ENCODE assay signal across 18 mouse cellular contexts in the genomic region with DNA sequence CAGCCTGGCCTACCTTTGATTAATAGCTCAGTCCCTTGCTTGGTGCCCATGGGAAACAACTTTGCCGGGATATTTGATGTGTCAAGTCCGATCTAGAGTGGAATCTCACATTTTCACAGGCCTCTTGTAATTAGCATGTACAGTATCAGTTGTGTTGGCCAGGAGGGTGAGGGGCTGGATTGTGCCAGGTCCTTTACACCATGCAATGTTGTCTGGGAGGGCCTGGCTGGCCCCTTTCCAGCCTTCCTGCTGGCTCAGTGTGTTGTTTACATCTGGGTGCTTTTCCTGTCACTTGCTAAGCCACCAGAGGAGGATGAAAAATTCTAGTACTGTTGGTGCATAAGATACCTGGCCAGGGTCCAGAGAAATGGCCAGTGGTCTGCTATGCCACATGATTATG. TPM values are rescaled to one million over a fixed set of nuclear protein-coding genes. Genes with fewer than 3 reads are reported as not detected.
DNase-seq lines count a peak whose midpoint lies in the region; ATAC-seq lines count a peak whose summit lies in the region.
"Had no signal": no experiment of that assay in that cellular context is flagged by ENCODE, and none has a peak within 500 bp of the region (broad histone marks: within the 10 kb centered on the region; RNA-seq: fewer than 3 reads in every experiment).

No protein-coding gene starts in this region.

- H3K27ac ChIP-seq in forebrain, embryonic 14.5 days (ENCODE audit: low read depth, low read length): no peak overlapping the region
- H3K27ac ChIP-seq in forebrain, embryonic 10.5 days: no peak overlapping the region
- no peak overlapping the region for H3K27ac ChIP-seq in hindbrain, embryonic 14.5 days
- H3K27ac ChIP-seq in hindbrain, embryonic 10.5 days: no peak overlapping the region
- H3K27ac ChIP-seq: macrophage had no signal

- no peak; the same call in 1 of the 2 replicates for ATAC-seq in forebrain, embryonic 14.5 days
- no peak for ATAC-seq in hindbrain, embryonic 14.5 days (ENCODE audit: low FRiP score)
- no peak for ATAC-seq in megakaryocyte, adult 5-6 weeks (ENCODE audit: poor library complexity, severe bottlenecking)

- H3K27me3 ChIP-seq in forebrain, embryonic 14.5 days (replicated peaks; ENCODE audit: control insufficient read depth, insufficient read depth, low read length): no peaks in the 10 kb centered on the region
- H3K27me3 ChIP-seq in forebrain, embryonic 10.5 days (ENCODE audit: poor library complexity, severe bottlenecking): no peaks in the 10 kb centered on the region
- no peaks in the 10 kb centered on the region for H3K27me3 ChIP-seq in hindbrain, embryonic 14.5 days (ENCODE audit: control insufficient read depth, insufficient read depth, low read length)
- H3K27me3 ChIP-seq in hindbrain, embryonic 10.5 days (ENCODE audit: insufficient read depth, poor library complexity, severe bottlenecking): no peaks in the 10 kb centered on the region

- H3K9ac ChIP-seq in forebrain, embryonic 14.5 days (ENCODE audit: low read length): no peak overlapping the region
- H3K9ac ChIP-seq in hindbrain, embryonic 14.5 days: no peak overlapping the region

- 58% methylated on average over 2 of the region's 2 CpGs for WGBS in forebrain, embryonic 14.5 days
- WGBS in forebrain, embryonic 10.5 days: 91% methylated on average over 2 of the region's 2 CpGs
- 63% methylated on average over 2 of the region's 2 CpGs for WGBS in hindbrain, embryonic 14.5 days
- WGBS in hindbrain, embryonic 10.5 days: 87% methylated on average over 2 of the region's 2 CpGs

- H3K4me3 ChIP-seq in forebrain, embryonic 14.5 days (ENCODE audit: low read depth, low read length): no peak overlapping the region
- no peak overlapping the region for H3K4me3 ChIP-seq in forebrain, embryonic 10.5 days
- no peak overlapping the region for H3K4me3 ChIP-seq in hindbrain, embryonic 14.5 days (replicated peaks; ENCODE audit: low read length)
- H3K4me3 ChIP-seq in hindbrain, embryonic 10.5 days: no peak overlapping the region

- H3K4me2 ChIP-seq in forebrain, embryonic 14.5 days (ENCODE audit: low read length): no peak overlapping the region
- no peak overlapping the region for H3K4me2 ChIP-seq in hindbrain, embryonic 14.5 days (replicated peaks)

- H3K9me3 ChIP-seq in forebrain, embryonic 14.5 days (replicated peaks; ENCODE audit: control insufficient read depth, low read length): no peaks in the 10 kb centered on the region
- H3K9me3 ChIP-seq in forebrain, embryonic 10.5 days: no peaks in the 10 kb centered on the region
- no peaks in the 10 kb centered on the region for H3K9me3 ChIP-seq in hindbrain, embryonic 14.5 days (ENCODE audit: control insufficient read depth, low read length)
- H3K9me3 ChIP-seq in hindbrain, embryonic 10.5 days: no peaks in the 10 kb centered on the region
- H3K9me3 ChIP-seq: G1E had no signal

- H3K36me3 ChIP-seq in forebrain, embryonic 14.5 days (ENCODE audit: control insufficient read depth, insufficient read depth, low read length): no peaks in the 10 kb centered on the region
- H3K36me3 ChIP-seq in forebrain, embryonic 10.5 days (replicated peaks): no peaks in the 10 kb centered on the region
- H3K36me3 ChIP-seq in hindbrain, embryonic 14.5 days (replicated peaks; ENCODE audit: control insufficient read depth, insufficient read depth): no peaks in the 10 kb centered on the region
- no peaks in the 10 kb centered on the region for H3K36me3 ChIP-seq in hindbrain, embryonic 10.5 days
- H3K36me3 ChIP-seq: G1E had no signal

- peak; percentile 50 for DNase-seq in forebrain, embryonic 14.5 days (ENCODE audit: low spot score)
- DNase-seq in forebrain, embryonic 10.5 days (ENCODE audit: extremely low spot score, low spot score): no peak
- DNase-seq in hindbrain, embryonic 14.5 days (ENCODE audit: low spot score): peak; percentile 30
- DNase-seq in hindbrain, embryonic 10.5 days (ENCODE audit: low spot score): no peak
- DNase-seq in right cerebral cortex, postnatal 10 days (ENCODE audit: low spot score in 2 of 2): peak; percentile 29 to 33
- DNase-seq in right cerebral cortex, adult 18-20 months: no peak
- no peak for DNase-seq in retina, postnatal 1 day
- DNase-seq: cerebellum, adult 11-12 months; gastrocnemius, postnatal 10 days; kidney, postnatal 36 days; right cerebral cortex, postnatal 25 days; thymus, postnatal 25 days had no signal

- H3K4me1 ChIP-seq in forebrain, embryonic 14.5 days (ENCODE audit: control insufficient read depth, insufficient read depth, low read length): no peaks in the 10 kb centered on the region
- H3K4me1 ChIP-seq in forebrain, embryonic 10.5 days: no peaks in the 10 kb centered on the region
- no peaks in the 10 kb centered on the region for H3K4me1 ChIP-seq in hindbrain, embryonic 14.5 days (replicated peaks; ENCODE audit: control insufficient read depth, insufficient read depth, low read length)
- H3K4me1 ChIP-seq in hindbrain, embryonic 10.5 days (replicated peaks): no peaks in the 10 kb centered on the region

RNA-seq across cellular contexts. Expression of gene Alkal2, which starts 19.8 kb away (rescaled TPM):
- polyA plus RNA-seq in forebrain, embryonic 14.5 days (2014; fragmentation: Nextera tagmentation; extraction: Ambion mirVana): 0.16 TPM in 1 of 2 replicates, not detected in the other
- polyA plus RNA-seq in forebrain, embryonic 10.5 days (2016; fragmentation: Nextera tagmentation; extraction: Ambion mirVana): 3.2 and 5.0 TPM in 2 replicates
- 0.56 and 0.83 TPM in 2 replicates for polyA plus RNA-seq in hindbrain, embryonic 14.5 days (2014; fragmentation: Nextera tagmentation; extraction: Ambion mirVana)
- polyA plus RNA-seq in hindbrain, embryonic 10.5 days (2016; fragmentation: Nextera tagmentation; extraction: Ambion mirVana): 1.2 and 2.0 TPM in 2 replicates
- total RNA-seq in megakaryocyte, adult 5-6 weeks (2015): not detected in 2 replicates
- total RNA-seq in megakaryocyte, adult 5-6 weeks (2017): not detected in 2 replicates
- total RNA-seq: G1E; monocyte, adult 5-6 weeks; neutrophil, adult 5-6 weeks had no signal
- polyA plus RNA-seq: C2C12, G1E, macrophage had no signal

RNA-seq across cellular contexts. Expression of gene Acp1, which starts 47.0 kb away (rescaled TPM):
- 151 and 178 TPM in 2 replicates for polyA plus RNA-seq in forebrain, embryonic 14.5 days (2014; fragmentation: Nextera tagmentation; extraction: Ambion mirVana)
- polyA plus RNA-seq in forebrain, embryonic 10.5 days (2016; fragmentation: Nextera tagmentation; extraction: Ambion mirVana): 235 and 246 TPM in 2 replicates
- 112 and 119 TPM in 2 replicates for polyA plus RNA-seq in hindbrain, embryonic 14.5 days (2014; fragmentation: Nextera tagmentation; extraction: Ambion mirVana)
- polyA plus RNA-seq in hindbrain, embryonic 10.5 days (2016; fragmentation: Nextera tagmentation; extraction: Ambion mirVana): 170 and 225 TPM in 2 replicates
- 35.4 and 46.0 TPM in 2 replicates for total RNA-seq in megakaryocyte, adult 5-6 weeks (2015)
- 48.1 and 53.3 TPM in 2 replicates for total RNA-seq in megakaryocyte, adult 5-6 weeks (2017)

RNA-seq across cellular contexts. Expression of gene Sh3yl1, which starts 47.1 kb away (rescaled TPM):
- polyA plus RNA-seq in forebrain, embryonic 14.5 days (2014; fragmentation: Nextera tagmentation; extraction: Ambion mirVana): 34.4 and 40.3 TPM in 2 replicates
- 14.4 and 14.8 TPM in 2 replicates for polyA plus RNA-seq in forebrain, embryonic 10.5 days (2016; fragmentation: Nextera tagmentation; extraction: Ambion mirVana)
- 49.9 and 53.9 TPM in 2 replicates for polyA plus RNA-seq in hindbrain, embryonic 14.5 days (2014; fragmentation: Nextera tagmentation; extraction: Ambion mirVana)
- 18.5 and 21.1 TPM in 2 replicates for polyA plus RNA-seq in hindbrain, embryonic 10.5 days (2016; fragmentation: Nextera tagmentation; extraction: Ambion mirVana)
- total RNA-seq in megakaryocyte, adult 5-6 weeks (2015): 1.4 and 1.8 TPM in 2 replicates
- total RNA-seq in megakaryocyte, adult 5-6 weeks (2017): 0.24 and 0.84 TPM in 2 replicates

Comparison
In these comparisons a context has a peak if more than half of its experiments do, and no peak if none do; other contexts are left out.
1. DNase-seq: peak in forebrain, embryonic 14.5 days (single experiment), hindbrain, embryonic 14.5 days (single experiment) and right cerebral cortex, postnatal 10 days (2 of 2); none in forebrain, embryonic 10.5 days (single experiment), hindbrain, embryonic 10.5 days (single experiment), right cerebral cortex, adult 18-20 months (single experiment) and retina, postnatal 1 day (single experiment).